Mouse (Mus musculus) gastrocnemius, postnatal 10 days (tissue): ENCODE results near the gene Klhl32. TPM values are rescaled to one million over a fixed set of nuclear protein-coding genes. Genes with fewer than 3 reads are reported as not detected.

Experiments
- total RNA-seq, 2 experiments: library from RNA; stranded (reverse); gene quantifications; 2 replicates each; pipeline ENCODE4 v1.2.3; 2021

Gene Klhl32
- total RNA-seq, 2 experiments from 2014 or later, result 0.28 to 0.84 TPM

Other genes starting within 250 kb of the Klhl32 start
- gene Ndufaf4, start 47.0 kb upstream of the Klhl32 start, total RNA-seq, result 10 to 100 TPM; 24.7 to 29.0 TPM
- 1 to 10 TPM; 1.6 to 3.2 TPM for gene Gpr63, start 115.3 kb upstream of the Klhl32 start, total RNA-seq